ENCODE assay signal across 8 mouse cellular contexts in the genomic region with DNA sequence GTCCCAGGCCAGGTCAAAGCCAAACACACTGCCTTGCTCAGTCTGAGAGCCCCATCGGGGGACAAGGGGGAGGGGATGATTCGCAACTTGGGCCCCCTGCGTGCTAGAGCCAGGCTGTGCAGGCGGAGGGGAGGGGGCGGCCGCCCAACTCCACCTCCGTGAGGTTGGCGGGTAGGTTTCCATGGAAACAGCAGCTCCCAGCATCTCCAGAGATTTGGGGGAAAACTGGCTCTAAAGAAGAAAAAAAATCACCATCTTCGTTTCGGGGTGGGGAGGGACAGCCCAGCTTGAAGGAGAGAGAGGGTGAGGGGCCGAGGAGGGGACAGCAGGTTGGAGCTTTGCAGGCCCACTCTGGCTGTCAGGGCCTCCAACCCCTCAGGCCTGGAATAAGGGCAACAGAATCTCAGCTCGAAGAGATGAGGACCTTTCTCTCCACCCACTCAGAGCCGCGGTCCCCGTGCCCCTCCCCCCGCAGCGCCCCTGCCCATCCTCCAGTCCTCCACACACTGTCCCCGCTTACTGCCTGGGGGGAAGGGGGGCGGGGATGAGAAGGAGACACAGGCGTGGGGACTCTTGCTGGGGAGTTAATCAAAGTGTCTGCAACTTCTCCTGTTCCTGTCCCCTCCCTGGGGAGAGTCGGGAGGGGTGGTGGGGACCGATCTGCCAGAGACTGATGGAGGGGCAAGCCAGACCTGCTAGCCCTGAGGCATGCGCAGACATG.
A peak's percentile ranks its signal among the peaks of the same experiment; 100 is the strongest.
DNase-seq lines count a peak whose midpoint lies in the region; ATAC-seq lines count a peak whose summit lies in the region.

No protein-coding gene starts in this region.

- H3K27me3 ChIP-seq in heart, embryonic 13.5 days (replicated peaks), result peaks cover 52% of the 10 kb centered on the region
- H3K27me3 ChIP-seq in hindbrain, embryonic 13.5 days, result 0 out of 2 replicates have a peak, but pooled peaks cover 4% of the 10 kb centered on the region
- no peaks in the 10 kb centered on the region for H3K27me3 ChIP-seq in midbrain, embryonic 16.5 days (ENCODE audit: control insufficient read depth, insufficient read depth, low read depth, low read length)

- peaks cover 27% of the 10 kb centered on the region for H3K4me1 ChIP-seq in heart, embryonic 13.5 days
- peaks cover 49% of the 10 kb centered on the region for H3K4me1 ChIP-seq in hindbrain, embryonic 13.5 days (replicated peaks)
- H3K4me1 ChIP-seq in midbrain, embryonic 16.5 days (ENCODE audit: control insufficient read depth, insufficient read depth, low read length), result peaks cover 30% of the 10 kb centered on the region

- H3K4me2 ChIP-seq in heart, embryonic 13.5 days, result peak overlapping the region; percentile 63
- peak overlapping the region; percentile 59 for H3K4me2 ChIP-seq in hindbrain, embryonic 13.5 days
- H3K4me2 ChIP-seq in midbrain, embryonic 16.5 days (ENCODE audit: low read length), result peak overlapping the region; percentile 53

- no peaks in the 10 kb centered on the region for H3K9me3 ChIP-seq in heart, embryonic 13.5 days
- no peaks in the 10 kb centered on the region for H3K9me3 ChIP-seq in hindbrain, embryonic 13.5 days
- no peaks in the 10 kb centered on the region for H3K9me3 ChIP-seq in midbrain, embryonic 16.5 days (replicated peaks; ENCODE audit: control insufficient read depth, low read length, poor library complexity, severe bottlenecking)

- peak overlapping the region; percentile 68 for H3K9ac ChIP-seq in heart, embryonic 13.5 days
- H3K9ac ChIP-seq in hindbrain, embryonic 13.5 days, result peak overlapping the region; percentile 61
- peak overlapping the region; percentile 51 for H3K9ac ChIP-seq in midbrain, embryonic 16.5 days (ENCODE audit: low read depth, low read length)

- no peak overlapping the region for H3K27ac ChIP-seq in heart, embryonic 13.5 days (replicated peaks)
- peak overlapping the region; percentile 93 for H3K27ac ChIP-seq in hindbrain, embryonic 13.5 days
- peak overlapping the region; percentile 91 for H3K27ac ChIP-seq in midbrain, embryonic 16.5 days (ENCODE audit: low read length)

- ATAC-seq in heart, embryonic 13.5 days (ENCODE audit: extremely low read depth, insufficient number of reproducible peaks, low FRiP score, low TSS enrichment), result no peak
- peak; percentile 77 for ATAC-seq in hindbrain, embryonic 13.5 days (ENCODE audit: low FRiP score)
- peak; percentile 78 for ATAC-seq in midbrain, embryonic 16.5 days
- ATAC-seq in monocyte, adult 5-6 weeks (replicated peaks; ENCODE audit: insufficient number of reproducible peaks, low FRiP score, low TSS enrichment, poor library complexity, severe bottlenecking), result no peak
- ATAC-seq in erythroid progenitor cell, adult 5-6 weeks (replicated peaks; ENCODE audit: low FRiP score, poor library complexity, severe bottlenecking), result no peak

- H3K36me3 ChIP-seq in heart, embryonic 13.5 days, result no peaks in the 10 kb centered on the region
- H3K36me3 ChIP-seq in hindbrain, embryonic 13.5 days, result no peaks in the 10 kb centered on the region
- H3K36me3 ChIP-seq in midbrain, embryonic 16.5 days (ENCODE audit: control insufficient read depth, insufficient read depth, low read length), result no peaks in the 10 kb centered on the region

- H3K4me3 ChIP-seq in heart, embryonic 13.5 days, result peak overlapping the region; percentile 33
- H3K4me3 ChIP-seq in hindbrain, embryonic 13.5 days, result peak overlapping the region; percentile 27
- peak overlapping the region; percentile 18; the same call in 1 of the 2 replicates for H3K4me3 ChIP-seq in midbrain, embryonic 16.5 days (ENCODE audit: low read depth, low read length)

- no peak for DNase-seq in heart, postnatal 4 days
- peak; percentile 27 for DNase-seq in ZHBTc4 (ENCODE audit: low read depth, low spot score)
- DNase-seq in urinary bladder, adult 18-20 months (ENCODE audit: low spot score in 2 of 2), result no peak

- WGBS in heart, embryonic 13.5 days, result 6% methylated on average over 23 of the region's 23 CpGs
- 1% methylated on average over 23 of the region's 23 CpGs for WGBS in hindbrain, embryonic 13.5 days
- under 1% methylated on average over 22 of the region's 23 CpGs for WGBS in midbrain, embryonic 16.5 days

Comparison
In these comparisons a context has a peak if more than half of its experiments do, and no peak if none do; other contexts are left out.
1. ATAC-seq: peak in hindbrain, embryonic 13.5 days (single experiment) and midbrain, embryonic 16.5 days (single experiment); none in heart, embryonic 13.5 days (single experiment), monocyte, adult 5-6 weeks (single experiment) and erythroid progenitor cell, adult 5-6 weeks (single experiment).
2. Peak in every context shown above with its lines, with median percentiles within 50 percentile points of each other: H3K4me2 ChIP-seq, H3K4me3 ChIP-seq and H3K9ac ChIP-seq.